Mouse (Mus musculus) stomach, embryonic 15.5 days (tissue): Measurements from ENCODE around the gene Ier5l. TPM values are rescaled to one million over a fixed set of nuclear protein-coding genes. Genes with fewer than 3 reads are reported as not detected.

Experiments
- ATAC-seq: fragments of 200-750 bp; cut with Nextera tagmentation; 2 replicates; pipeline ENCODE4 v1.8.0; 2017; ENCODE audit warnings: low read depth, moderate number of reproducible peaks, moderate TSS enrichment; ENCODE audit not compliant: insufficient read depth, low FRiP score
- H3K27ac ChIP-seq: fragments of 300-500 bp; sonication (generic); 2 replicates; pipeline ENCODE4 v1.5.1; 2015; ENCODE audit warnings: mild to moderate bottlenecking, inconsistent platforms
- H3K27me3 ChIP-seq: fragments of 300-500 bp; sonication (generic); replicated peaks from 2 replicates; pipeline ENCODE4 v1.6.1; 2015; ENCODE audit warnings: inconsistent platforms
- H3K36me3 ChIP-seq: fragments of 300-500 bp; sonication (generic); 2 replicates; pipeline ENCODE4 v1.6.1; 2015; ENCODE audit warnings: inconsistent platforms
- H3K4me1 ChIP-seq: fragments of 300-500 bp; sonication (generic); 2 replicates; pipeline ENCODE4 v1.6.1; 2015; ENCODE audit warnings: inconsistent platforms
- H3K4me2 ChIP-seq: fragments of 300-500 bp; sonication (generic); 2 replicates; pipeline ENCODE4 v1.6.1; 2015; ENCODE audit warnings: mild to moderate bottlenecking, inconsistent platforms
- H3K4me3 ChIP-seq: fragments of 300-500 bp; sonication (generic); replicated peaks from 2 replicates; pipeline ENCODE4 v1.5.1; 2015; ENCODE audit warnings: inconsistent platforms
- H3K9ac ChIP-seq: fragments of 300-500 bp; sonication (generic); 2 replicates; pipeline ENCODE4 v1.6.1; 2015; ENCODE audit warnings: inconsistent platforms
- H3K9me3 ChIP-seq: fragments of 300-500 bp; sonication (generic); 2 replicates; pipeline ENCODE4 v1.6.1; 2016; ENCODE audit warnings: inconsistent platforms
- WGBS: fragments of 180-500 bp; shearing (Covaris S2); methylation state at CpG from one replicate; pipeline ENCODE4 v1.1.7; 2015; 5-methylcytosine and 5-hydroxymethylcytosine counted together
- polyA plus RNA-seq: library from polyadenylated mRNA; unstranded; fragments of >200 nt; fragmentation: Nextera tagmentation; extraction: Ambion mirVana; gene quantifications from 2 replicates; pipeline ENCODE4 v1.2.1, GENCODE M21; 2015

The Ier5l gene
- polyA plus RNA-seq, 1 experiment from 2014 or later: 3.3 TPM

DNA sequence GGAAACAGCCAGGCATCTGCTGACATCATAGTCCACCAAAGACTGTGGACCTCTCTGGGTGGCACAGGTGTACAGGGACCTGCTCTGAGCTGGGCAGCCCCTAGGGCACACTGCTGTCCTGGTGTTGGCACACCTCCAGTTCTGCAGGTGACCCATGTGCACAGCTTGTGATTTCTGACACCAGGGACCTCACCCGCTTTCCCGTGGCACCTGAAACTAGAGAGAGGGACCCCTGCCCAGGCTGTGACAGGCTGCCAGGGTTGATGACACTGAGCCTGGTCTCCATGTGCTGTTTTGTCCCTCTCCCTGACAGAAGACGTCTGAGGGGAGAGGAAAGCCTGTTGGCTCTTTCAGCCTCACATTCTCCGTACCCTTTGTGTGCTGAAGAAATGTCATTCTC, 36.2 kb downstream of the Ier5l start:
- H3K36me3 ChIP-seq: peaks cover 28% of the 10 kb centered on the region
- no peaks in the 10 kb centered on the region for H3K9me3 ChIP-seq
- no peak overlapping the region for H3K9ac ChIP-seq
- H3K27ac ChIP-seq: no peak overlapping the region
- ATAC-seq: no peak
- no peak overlapping the region for H3K4me2 ChIP-seq
- 87% methylated on average over 4 of the region's 4 CpGs for WGBS
- H3K27me3 ChIP-seq: no peaks in the 10 kb centered on the region
- no peak overlapping the region for H3K4me3 ChIP-seq
- peaks cover 33% of the 10 kb centered on the region for H3K4me1 ChIP-seq

DNA sequence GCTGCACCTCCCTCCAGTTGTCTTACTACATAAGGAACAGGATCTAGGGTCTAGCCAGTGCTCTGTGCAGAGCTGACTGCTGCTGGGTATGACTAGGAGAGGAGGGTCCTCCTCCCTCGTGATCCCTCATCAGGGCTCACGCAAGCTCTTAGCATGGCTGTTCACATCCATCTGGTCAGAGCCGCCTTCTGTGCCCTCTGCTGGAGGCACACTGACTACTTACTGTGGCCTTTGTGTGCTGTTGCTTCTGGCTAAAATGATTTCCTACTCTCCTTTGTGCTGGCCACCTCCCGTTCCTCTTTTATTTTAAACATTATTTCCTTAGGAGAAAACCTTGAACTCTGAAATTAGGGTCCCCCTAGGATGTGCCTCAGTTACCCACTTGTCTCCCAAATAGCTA, 37.2 kb downstream of the Ier5l start:
- H3K27me3 ChIP-seq: no peaks in the 10 kb centered on the region
- no peak overlapping the region for H3K4me2 ChIP-seq
- no peaks in the 10 kb centered on the region for H3K9me3 ChIP-seq
- H3K4me3 ChIP-seq: no peak overlapping the region
- H3K4me1 ChIP-seq: peaks cover 25% of the 10 kb centered on the region
- 83% methylated on average over 4 of the region's 4 CpGs for WGBS
- peaks cover 33% of the 10 kb centered on the region for H3K36me3 ChIP-seq
- H3K9ac ChIP-seq: no peak overlapping the region
- H3K27ac ChIP-seq: no peak overlapping the region
- no peak for ATAC-seq

DNA sequence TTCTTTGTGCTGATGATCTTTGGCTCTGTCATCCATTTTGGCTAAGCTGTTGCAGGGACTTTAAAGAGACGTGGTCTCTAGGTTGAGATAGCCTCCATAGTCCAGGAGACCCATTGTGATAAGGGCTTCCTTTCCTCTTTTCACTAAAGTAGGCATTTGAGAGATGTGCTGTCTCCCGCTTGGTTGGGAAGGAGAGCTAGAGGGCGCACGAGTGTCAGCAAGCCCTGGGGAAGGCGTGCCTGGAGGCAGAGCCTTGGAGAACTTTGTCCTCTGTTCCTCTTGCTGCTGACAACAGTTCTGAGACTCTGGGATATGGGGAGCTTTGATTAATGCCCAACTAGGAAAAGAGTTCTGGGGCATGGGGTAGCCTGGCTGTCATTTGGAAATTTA, 37.9 kb downstream of the Ier5l start:
- H3K4me2 ChIP-seq: no peak overlapping the region
- no peak for ATAC-seq
- H3K9ac ChIP-seq: no peak overlapping the region
- H3K4me3 ChIP-seq: no peak overlapping the region
- H3K27ac ChIP-seq: no peak overlapping the region
- peaks cover 21% of the 10 kb centered on the region for H3K4me1 ChIP-seq
- WGBS: 71% methylated on average over 5 of the region's 5 CpGs
- H3K27me3 ChIP-seq: no peaks in the 10 kb centered on the region
- H3K36me3 ChIP-seq: peaks cover 39% of the 10 kb centered on the region
- no peaks in the 10 kb centered on the region for H3K9me3 ChIP-seq

DNA sequence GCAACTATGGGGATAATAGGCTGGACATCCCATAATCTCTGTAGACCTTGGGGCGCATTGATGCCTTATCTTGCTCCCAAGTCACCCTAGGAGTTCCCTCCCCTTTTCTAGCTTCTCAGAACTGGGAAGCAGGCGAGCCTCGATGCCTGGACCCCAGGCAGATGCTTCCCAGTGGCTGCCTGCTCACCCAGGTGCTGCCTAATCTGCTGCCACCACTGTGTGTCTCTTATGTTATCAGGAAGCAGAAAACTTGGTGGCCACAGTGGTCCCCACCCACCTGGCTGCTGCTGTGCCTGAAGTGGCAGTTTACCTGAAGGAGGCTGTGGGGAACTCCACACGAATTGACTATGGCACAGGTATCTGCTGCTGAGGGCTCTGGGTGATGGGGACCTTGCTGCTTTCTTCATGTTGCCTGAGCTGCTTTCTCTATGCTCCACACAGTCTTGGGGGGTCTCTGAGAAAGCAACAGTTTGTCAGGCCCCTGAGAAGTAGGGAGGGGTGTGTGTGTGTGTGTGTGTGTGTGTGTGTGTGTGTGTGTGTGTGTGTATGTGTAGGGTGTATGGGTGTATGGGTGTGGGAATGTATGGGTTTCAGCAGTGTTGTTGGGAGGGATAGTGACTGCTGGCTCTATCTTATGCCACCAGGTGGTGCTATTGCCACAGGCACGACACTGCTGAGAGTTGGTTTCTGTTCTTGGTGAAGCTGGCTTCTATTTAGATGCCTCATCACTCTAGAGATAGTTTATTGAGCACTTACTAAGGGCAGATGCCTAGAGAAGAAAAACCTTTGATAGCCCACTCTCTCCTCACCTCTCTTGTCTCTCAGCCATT, 38.5 kb downstream of the Ier5l start:
- Histone ChIP-seq H3K27me3 (no peaks in the 10 kb centered on the region), H3K27ac (no peak overlapping the region), H3K9ac (no peak overlapping the region), H3K36me3 (peaks cover 45% of the 10 kb centered on the region), H3K4me2 (no peak overlapping the region), H3K9me3 (no peaks in the 10 kb centered on the region), H3K4me3 (no peak overlapping the region), H3K4me1 (peaks cover 15% of the 10 kb centered on the region)
- WGBS: 52% methylated on average over 5 of the region's 5 CpGs
- ATAC-seq: peak; percentile 48; the same call in 1 of the 2 replicates

DNA sequence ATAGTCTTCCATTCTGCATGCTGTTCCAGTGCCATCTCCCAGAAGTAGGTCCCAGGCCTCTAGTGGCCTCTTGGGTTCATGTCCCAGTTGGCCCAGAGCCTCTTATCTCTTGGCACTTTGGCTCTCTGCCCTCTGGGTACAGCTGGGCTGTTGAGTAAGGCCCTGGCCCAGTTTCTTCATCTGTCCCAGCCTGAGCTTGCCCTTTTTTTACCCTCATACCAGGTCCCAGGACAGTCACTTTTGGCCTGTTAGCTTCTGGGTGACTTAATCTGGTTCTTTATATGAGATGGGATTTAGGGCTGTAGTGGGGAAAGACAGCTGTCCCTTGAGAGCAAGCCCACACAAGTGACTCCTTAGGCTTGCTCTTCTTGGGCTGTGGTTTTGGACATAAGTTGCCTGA, 44.9 kb downstream of the Ier5l start:
- no peak overlapping the region for H3K4me3 ChIP-seq
- no peak overlapping the region for H3K4me2 ChIP-seq
- H3K36me3 ChIP-seq: peaks cover 55% of the 10 kb centered on the region
- no peak overlapping the region for H3K27ac ChIP-seq
- H3K4me1 ChIP-seq: no peaks in the 10 kb centered on the region
- H3K9me3 ChIP-seq: no peaks in the 10 kb centered on the region
- no peaks in the 10 kb centered on the region for H3K27me3 ChIP-seq
- no peak overlapping the region for H3K9ac ChIP-seq
- no peak for ATAC-seq

Other genes with a start within 250 kb of the Ier5l start
- 37.2 and 37.6 TPM in 2 replicates for gene Lrrc8a, start 236.5 kb downstream of the Ier5l start, polyA plus RNA-seq
- gene Gm28035, start 233.7 kb downstream of the Ier5l start, polyA plus RNA-seq: 0.22 and 0.35 TPM in 2 replicates
- 13.1 and 14.2 TPM in 2 replicates for gene Phyhd1, start 208.0 kb downstream of the Ier5l start, polyA plus RNA-seq
- not detected in 2 replicates for gene Gm28038, start 193.2 kb downstream of the Ier5l start, polyA plus RNA-seq
- 33.2 and 33.3 TPM in 2 replicates for gene Dolk, start 187.9 kb downstream of the Ier5l start, polyA plus RNA-seq
- 22.4 and 29.7 TPM in 2 replicates for gene Nup188, start 187.8 kb downstream of the Ier5l start, polyA plus RNA-seq
- gene Sh3glb2, start 114.9 kb downstream of the Ier5l start, polyA plus RNA-seq: 92.6 and 94.6 TPM in 2 replicates
- gene Miga2, start 110.0 kb downstream of the Ier5l start, polyA plus RNA-seq: 20.8 and 24.3 TPM in 2 replicates
- 42.5 and 45.5 TPM in 2 replicates for gene Dolpp1, start 82.0 kb downstream of the Ier5l start, polyA plus RNA-seq
- gene Crat, start 58.4 kb downstream of the Ier5l start, polyA plus RNA-seq: 22.2 and 24.2 TPM in 2 replicates
- gene Ptpa, start 58.2 kb downstream of the Ier5l start, polyA plus RNA-seq: 128 and 137 TPM in 2 replicates
- gene Cstad, start 120.8 kb upstream of the Ier5l start, polyA plus RNA-seq: 0.71 and 0.72 TPM in 2 replicates